Mouse (Mus musculus): ENCODE measurements around the gene Camkv.

Gene Camkv

GRCm38 (mm10) chr9:107923956-107924355, 11.5 kb upstream of the Camkv start:
- DNase-seq (ENCODE audit: low spot score in 2 of 2): peak; percentile 69 to 80

DNA sequence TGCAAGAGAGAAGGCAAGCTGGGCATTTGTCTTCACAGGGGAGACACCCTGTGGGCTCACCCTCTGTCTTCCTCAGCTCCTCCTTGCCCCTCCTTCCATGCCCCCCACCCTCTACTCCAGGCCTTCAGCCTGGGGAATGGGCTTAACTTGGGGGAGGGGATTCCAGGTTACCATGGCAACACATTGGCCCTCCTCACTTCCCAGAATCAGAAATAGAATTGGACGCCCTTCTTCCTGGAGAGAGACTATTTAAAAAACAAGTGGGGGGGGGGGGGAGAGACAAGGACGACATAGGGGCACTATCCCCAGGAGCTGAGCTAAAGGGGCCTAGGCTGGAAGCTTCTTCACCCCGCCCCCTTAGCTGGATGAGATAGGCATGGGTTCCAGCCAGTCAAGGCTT, 10.2 kb upstream of the Camkv start:
- DNase-seq (ENCODE audit: low spot score in 2 of 2): no peak

DNA sequence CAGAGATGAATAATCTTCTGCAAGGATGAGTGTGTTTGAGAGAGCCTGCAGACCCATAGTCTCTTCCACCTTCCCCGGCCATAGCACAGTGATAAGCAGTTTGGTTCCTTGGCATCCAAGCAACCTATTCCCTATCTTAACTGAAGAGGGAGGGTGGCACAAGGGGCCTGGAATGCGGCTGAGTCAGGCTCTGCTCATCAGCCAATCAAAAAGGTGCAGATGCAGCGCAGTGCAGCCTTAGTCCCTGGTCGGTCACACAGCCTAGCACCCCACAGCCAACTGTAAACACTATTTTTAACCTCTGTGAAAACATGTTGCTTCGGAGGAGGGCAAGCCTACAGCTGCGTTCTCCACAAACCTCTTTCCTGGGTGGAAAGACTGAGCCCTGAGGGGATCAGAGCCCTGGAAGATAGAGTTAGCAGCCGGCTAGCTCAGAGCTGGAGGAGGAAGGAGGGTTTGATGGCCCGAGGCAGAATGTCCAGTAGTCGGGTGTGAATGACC, 8.5 kb upstream of the Camkv start:
- DNase-seq (ENCODE audit: low spot score in 2 of 2): peak in 1 of 2 experiments; percentile 26

DNA sequence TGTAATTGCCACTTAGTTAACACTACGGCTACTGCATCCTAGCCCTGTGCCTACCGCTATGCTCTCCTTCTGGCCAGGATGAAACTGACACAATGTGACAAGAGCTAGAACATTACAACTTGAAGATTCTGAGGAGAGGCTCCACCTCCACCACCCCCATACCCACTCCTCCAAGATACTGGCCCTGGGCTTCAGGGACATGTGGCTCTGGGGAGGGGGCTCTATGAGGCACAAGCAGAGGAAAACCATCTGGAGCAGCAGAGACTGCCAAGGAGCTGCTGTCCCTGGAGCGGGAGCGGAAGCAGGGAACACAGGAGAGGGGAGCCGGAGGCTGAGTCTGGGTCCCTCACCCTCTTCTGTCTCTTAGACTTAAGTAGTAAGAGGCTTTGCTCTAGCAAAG, 7.7 kb upstream of the Camkv start:
- no peak for DNase-seq (ENCODE audit: low spot score in 2 of 2)

GRCm38 (mm10) chr9:107928169-107928568, 7.3 kb upstream of the Camkv start, which contains the start of gene Actl11:
Gene Actl11 (plus strand): TSS chr9:107928469.
- DNase-seq (ENCODE audit: low spot score in 2 of 2): no peak

DNA sequence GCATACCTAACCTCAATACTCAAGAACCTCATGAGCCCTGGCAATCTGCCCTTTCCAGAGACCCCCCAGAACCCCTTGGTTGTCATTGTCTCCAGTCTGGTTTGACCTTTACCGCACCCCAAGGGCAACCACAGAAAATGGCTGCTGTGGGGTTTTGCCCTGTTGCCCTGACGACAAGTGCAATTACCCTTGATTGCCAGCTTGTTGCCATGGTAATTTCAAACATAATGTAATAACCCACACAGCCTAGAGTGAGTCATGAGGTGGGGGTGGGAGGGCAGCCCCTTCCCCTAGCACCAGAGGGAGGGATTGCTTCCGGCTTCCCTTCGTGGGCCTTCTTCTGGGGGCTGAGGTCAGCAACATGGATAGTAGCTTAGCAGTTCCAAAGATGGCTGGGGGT, 3.3 kb upstream of the Camkv start:
- no peak for DNase-seq (ENCODE audit: low spot score in 2 of 2)

- DNase-seq (ENCODE audit: low spot score in 2 of 2): no peak
Measured at GRCm38 (mm10) chr9:107934146-107934545, 1.3 kb upstream of the Camkv start.

DNA sequence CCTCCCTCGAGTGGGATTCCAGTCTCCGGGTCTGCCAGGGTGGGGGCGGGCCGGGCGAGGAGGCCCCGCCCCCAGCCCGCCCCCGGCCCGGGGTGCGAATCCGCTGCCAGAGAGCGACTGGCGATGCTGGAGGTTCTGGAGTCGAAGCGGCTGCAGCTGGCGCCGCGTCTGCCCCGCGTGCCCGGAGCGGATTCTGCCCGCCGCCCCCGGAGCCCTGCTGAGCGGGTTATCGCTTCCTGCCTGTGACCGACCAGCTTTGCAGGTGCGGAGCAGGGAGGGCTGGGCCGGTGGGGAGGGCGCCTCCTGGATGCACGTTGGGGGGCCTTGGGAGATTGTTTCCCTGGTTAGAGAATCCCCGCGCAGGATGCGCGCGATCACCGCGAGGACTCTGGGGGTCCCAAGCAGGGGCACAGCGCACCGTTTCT, 328 bp downstream of the Camkv start:
- DNase-seq (ENCODE audit: low spot score in 2 of 2): no peak

DNA sequence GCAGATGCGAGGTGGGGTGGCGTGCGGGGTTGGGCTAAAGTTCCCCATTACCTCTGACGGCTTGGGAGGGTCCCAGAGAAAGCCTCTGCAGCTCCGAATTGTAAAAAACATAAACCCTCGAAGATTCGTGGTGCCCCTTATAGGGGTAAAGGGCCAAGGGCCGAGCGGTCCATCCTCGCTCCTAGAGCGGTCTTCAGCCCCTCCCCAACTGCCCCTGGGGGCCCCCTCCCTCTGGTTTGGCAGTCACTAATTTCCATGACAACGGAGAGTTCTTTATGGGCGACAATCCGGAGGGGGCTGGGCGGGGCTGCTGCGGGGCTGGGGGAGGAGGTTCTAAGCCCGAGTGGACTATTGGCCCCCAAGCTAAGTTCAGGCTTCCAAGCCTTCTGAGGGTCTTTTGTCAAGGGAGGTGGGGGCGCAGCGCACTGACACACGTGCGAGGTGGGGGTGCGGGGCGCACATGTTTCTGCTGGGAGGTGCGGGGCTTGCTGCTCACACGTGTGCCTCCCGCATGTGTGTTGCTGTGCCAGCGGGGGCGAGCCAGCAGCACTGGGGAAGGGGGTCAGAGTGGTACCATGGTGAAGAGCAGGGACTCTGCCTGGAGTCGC, 845 bp downstream of the Camkv start:
- DNase-seq (ENCODE audit: low spot score in 2 of 2): no peak

DNA sequence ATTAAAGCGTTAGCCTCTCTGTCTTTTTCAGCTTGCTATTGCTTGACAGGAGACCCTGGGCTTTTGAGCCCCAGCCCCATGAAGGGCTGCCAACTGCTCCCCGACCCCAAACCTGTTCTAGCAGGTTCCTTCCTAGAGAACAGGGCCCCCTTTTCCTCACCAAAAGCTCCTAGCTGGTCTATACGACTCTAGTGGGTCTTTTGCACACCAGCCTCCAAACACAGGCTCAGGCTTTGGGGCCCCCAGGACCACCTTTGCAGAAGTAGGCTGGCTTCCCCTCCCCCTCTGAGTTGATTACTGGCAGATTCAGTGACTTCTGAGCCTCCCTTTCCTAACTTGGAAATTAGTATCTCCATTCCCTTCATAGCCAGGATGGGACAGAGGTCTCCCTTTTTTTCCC, 1.4 kb downstream of the Camkv start:
- DNase-seq (ENCODE audit: low spot score in 2 of 2): no peak

- DNase-seq (ENCODE audit: low spot score in 2 of 2): no peak
Measured at GRCm38 (mm10) chr9:107947241-107948194, 12.0 kb downstream of the Camkv start.

DNA sequence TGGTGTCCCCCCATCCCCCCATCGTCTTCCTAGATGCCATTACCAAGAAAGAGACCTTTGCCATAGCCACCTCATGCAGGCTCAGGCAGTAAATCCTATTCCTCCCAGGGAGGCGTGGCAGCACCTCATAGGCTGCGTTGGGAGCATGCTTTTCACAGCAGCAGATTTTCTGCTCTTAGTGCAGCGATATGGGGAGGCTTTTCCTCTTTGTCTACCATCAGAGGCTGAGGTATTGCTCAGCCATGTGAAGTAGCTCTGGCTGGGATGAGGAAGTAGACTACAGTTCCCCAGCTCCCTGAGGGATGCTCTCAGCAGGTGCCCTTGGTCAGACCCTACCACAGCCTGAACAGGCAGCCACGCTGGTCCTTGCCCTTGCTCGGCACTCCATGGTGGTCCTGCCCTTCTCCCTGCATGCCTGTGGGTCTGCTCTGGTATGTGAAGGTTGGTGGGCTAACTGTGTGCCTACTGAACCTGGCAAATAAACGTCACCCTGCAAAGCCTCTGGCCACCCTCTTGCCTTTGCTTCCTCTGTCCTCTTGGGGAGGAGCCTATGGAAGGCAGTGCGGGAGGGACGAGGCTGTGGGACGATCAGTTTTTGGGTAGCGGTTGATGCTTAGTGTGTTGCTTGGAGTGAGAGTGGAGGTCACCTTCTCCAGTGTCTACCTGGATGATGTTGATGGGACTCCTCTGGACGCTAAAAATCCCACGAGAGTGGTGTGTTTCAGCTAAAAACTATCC, 13.9 kb downstream of the Camkv start:
- DNase-seq (ENCODE audit: low spot score in 2 of 2): no peak

DNA sequence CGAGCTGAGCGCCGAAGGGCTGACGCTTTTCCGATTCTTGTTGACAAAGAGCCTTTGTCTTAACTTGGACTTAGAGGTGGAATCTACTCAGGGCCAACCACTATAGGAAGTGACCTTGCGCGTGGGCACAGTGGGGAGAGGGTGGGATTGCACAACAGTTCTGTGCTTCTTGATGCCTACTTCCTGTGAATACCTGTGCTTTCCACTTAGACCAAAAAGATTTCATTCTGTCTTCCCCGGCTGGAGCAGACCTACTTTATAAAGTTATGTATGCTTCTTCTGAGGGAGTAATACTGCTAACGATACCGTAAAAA, 14.4 kb downstream of the Camkv start, which contains the start of gene Traip:
Gene Traip (plus strand): TSS at position 215 of the 314 bp plus-strand sequence.
- DNase-seq (ENCODE audit: low spot score in 2 of 2): no peak

- peak; percentile 89 to 92 for DNase-seq (ENCODE audit: low spot score in 2 of 2)
Measured at GRCm38 (mm10) chr9:107950460-107951355, 15.2 kb downstream of the Camkv start.

GRCm38 (mm10) chr9:107955613-107956289, 20.3 kb downstream of the Camkv start:
- DNase-seq (ENCODE audit: low spot score in 2 of 2): no peak

GRCm38 (mm10) chr9:107957141-107957540, 21.7 kb downstream of the Camkv start:
- DNase-seq (ENCODE audit: low spot score in 2 of 2): no peak

DNA sequence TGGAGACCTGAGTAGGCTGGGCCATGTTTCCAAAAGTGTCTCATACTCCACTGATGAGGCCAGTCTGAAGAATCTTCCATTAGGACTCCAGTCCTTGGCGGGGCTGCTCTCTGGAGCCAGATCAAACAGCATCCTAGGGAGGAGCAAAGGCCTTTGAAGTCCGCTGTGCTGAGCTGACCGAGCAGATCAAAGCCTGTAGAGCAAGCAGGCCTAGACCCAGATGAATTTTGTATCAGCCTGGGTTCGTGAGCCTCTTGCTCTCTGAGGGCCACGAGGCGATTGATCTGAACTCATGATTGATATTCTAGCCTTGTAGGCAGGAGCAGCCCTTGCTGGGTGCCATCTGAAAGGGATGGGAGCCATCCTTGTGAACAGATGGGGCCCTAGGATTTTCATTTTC, 24.4 kb downstream of the Camkv start:
- DNase-seq (ENCODE audit: low spot score in 2 of 2): no peak

GRCm38 (mm10) chr9:107960928-107961327, 25.5 kb downstream of the Camkv start:
- DNase-seq (ENCODE audit: low spot score in 2 of 2): no peak

DNA sequence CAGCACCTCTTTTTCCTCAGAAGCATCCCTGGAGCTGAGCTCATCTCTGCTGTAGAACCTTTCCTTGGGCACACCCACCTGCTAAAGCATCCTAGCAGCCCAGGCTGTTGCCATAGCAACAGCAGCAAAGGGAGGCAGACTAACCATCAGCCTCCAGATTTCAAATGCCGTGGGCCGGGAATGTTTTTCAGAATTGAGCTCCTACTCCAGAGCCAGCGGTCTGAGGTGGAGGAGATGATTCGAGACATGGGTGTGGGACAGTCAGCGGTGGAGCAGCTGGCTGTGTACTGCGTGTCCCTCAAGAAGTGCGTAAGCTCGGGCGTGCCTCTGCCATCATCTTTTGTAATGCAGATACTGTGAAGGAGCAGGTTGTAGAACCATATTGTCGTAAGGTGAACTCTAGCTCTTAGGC, 25.9 kb downstream of the Camkv start:
- DNase-seq (ENCODE audit: low spot score in 2 of 2): no peak

GRCm38 (mm10) chr9:107961881-107962280, 26.4 kb downstream of the Camkv start:
- no peak for DNase-seq (ENCODE audit: low spot score in 2 of 2)

GRCm38 (mm10) chr9:107962916-107963315, 27.4 kb downstream of the Camkv start:
- DNase-seq (ENCODE audit: low spot score in 2 of 2): no peak
